Mouse (Mus musculus) fibroblast of lung, adult 2 months (primary cell): Measurements from ENCODE around the gene Actr10.

Source experiments
- DNase-seq: peaks from one replicate; pipeline ENCODE4 v3.0.0-alpha.2; 2011; ENCODE audit warnings: low read depth

Actr10 gene

GRCm38 (mm10) chr12:70967581-70967980, 29.9 kb downstream of the Actr10 start:
- no peak for DNase-seq

GRCm38 (mm10) chr12:70968141-70968790, 30.6 kb downstream of the Actr10 start:
- no peak for DNase-seq

- DNase-seq, result peak; percentile 83
These were observed 31.2 kb downstream of the Actr10 start for GRCm38 (mm10) chr12:70968791-70969307.

- peak; percentile 60 for DNase-seq
These were observed 32.0 kb downstream of the Actr10 start for GRCm38 (mm10) chr12:70969485-70970184.

GRCm38 (mm10) chr12:70973831-70974230, 36.2 kb downstream of the Actr10 start:
- DNase-seq, result no peak

- DNase-seq, result peak; percentile 95
These were observed 37.0 kb downstream of the Actr10 start, which contains the start of gene Psma3 for GRCm38 (mm10) chr12:70974441-70975266. Gene Psma3 (plus strand): TSS chr12:70974621.

- DNase-seq, result no peak
These were observed 37.7 kb downstream of the Actr10 start for GRCm38 (mm10) chr12:70975406-70975805.

GRCm38 (mm10) chr12:70975891-70976290, 38.2 kb downstream of the Actr10 start:
- no peak for DNase-seq

GRCm38 (mm10) chr12:70978345-70978744, 40.7 kb downstream of the Actr10 start:
- DNase-seq, result no peak

- DNase-seq, result no peak
These were observed 47.3 kb downstream of the Actr10 start for GRCm38 (mm10) chr12:70984855-70985550.

- no peak for DNase-seq
These were observed 59.6 kb downstream of the Actr10 start for GRCm38 (mm10) chr12:70997225-70997624.

GRCm38 (mm10) chr12:70999423-70999903, 61.8 kb downstream of the Actr10 start:
- peak; percentile 34 for DNase-seq

GRCm38 (mm10) chr12:71000344-71000743, 62.7 kb downstream of the Actr10 start:
- no peak for DNase-seq

- DNase-seq, result no peak
These were observed 63.8 kb downstream of the Actr10 start for GRCm38 (mm10) chr12:71001456-71001855.

GRCm38 (mm10) chr12:71003760-71004426, 66.2 kb downstream of the Actr10 start:
- no peak for DNase-seq

GRCm38 (mm10) chr12:71006141-71006540, 68.5 kb downstream of the Actr10 start:
- no peak for DNase-seq

- DNase-seq, result no peak
These were observed 69.2 kb downstream of the Actr10 start for GRCm38 (mm10) chr12:71006901-71007300.

GRCm38 (mm10) chr12:71009769-71010168, 72.1 kb downstream of the Actr10 start:
- no peak for DNase-seq
